Mouse (Mus musculus) layer of hippocampus, adult 6 months (tissue): Measurements from ENCODE around the gene Spata9. TPM values are rescaled to one million over a fixed set of nuclear protein-coding genes. Genes with fewer than 3 reads are reported as not detected.

Experiments
- long read RNA-seq, 2 experiments: library from polyadenylated mRNA; unstranded; transcript quantifications; one replicate each; pipeline ENCODE4 v2.0.0; 2019 to 2020
- polyA plus RNA-seq: library from polyadenylated mRNA; unstranded; fragments of <200 nt; fragmentation: Nextera tagmentation; gene quantifications from 2 replicates; pipeline ENCODE4 v1.2.3, GENCODE M21; 2021

The Spata9 gene
- polyA plus RNA-seq, result 0.83 and 0.87 TPM in 2 replicates
- long read RNA-seq, experiment 1, partial matches to known transcripts, result 0 of 1 reads
- long read RNA-seq, experiment 1, other reads (novel, unspliced or antisense), result 1 of 1 reads
- long read RNA-seq, experiment 2, result 0 reads

GRCm38 (mm10) chr13:75966850-75967249 lies at the start of gene Spata9:
Gene Spata9, plus strand, starts transcription at chr13:75967150.

GRCm38 (mm10) chr13:75943189-75944043 lies 23.5 kb upstream of the Spata9 start, which contains the start of gene Rhobtb3:
Gene Rhobtb3, minus strand, starts transcription at chr13:75943925.

GRCm38 (mm10) chr13:76017974-76018843 lies 51.3 kb downstream of the Spata9 start, which contains the start of gene Rfesd:
Gene Rfesd, minus strand, starts transcription at chr13:76018719.

Other genes with a start within 250 kb of the Spata9 start
- gene Glrx, start 127.3 kb upstream of the Spata9 start, polyA plus RNA-seq, result 84.3 and 93.4 TPM in 2 replicates
- gene Rhobtb3, start 23.2 kb upstream of the Spata9 start, polyA plus RNA-seq, result 5.8 and 8.9 TPM in 2 replicates
- 25.0 and 26.3 TPM in 2 replicates for gene Rfesd, start 51.6 kb downstream of the Spata9 start, polyA plus RNA-seq
- 2.9 and 4.1 TPM in 2 replicates for gene Gpr150, start 89.8 kb downstream of the Spata9 start, polyA plus RNA-seq
- 5.2 and 6.7 TPM in 2 replicates for gene Arsk, start 131.5 kb downstream of the Spata9 start, polyA plus RNA-seq
- 2.1 and 2.2 TPM in 2 replicates for gene Ttc37, start 131.6 kb downstream of the Spata9 start, polyA plus RNA-seq